Mouse (Mus musculus): Measurements from ENCODE around the gene Tbck. TPM values are rescaled to one million over a fixed set of nuclear protein-coding genes. Genes with fewer than 3 reads are reported as not detected.

Tbck gene
- polyA plus RNA-seq, 1 experiment = 4.7 TPM

- H3K4me1 ChIP-seq (replicated peaks; ENCODE audit: control insufficient read depth, insufficient read depth, low read length) = no peaks in the 10 kb centered on the region
- no peak for DNase-seq
- H3K27me3 ChIP-seq (ENCODE audit: control insufficient read depth, insufficient read depth, low read length) = no peaks in the 10 kb centered on the region
- 89% methylated on average over 1 of the region's 1 CpGs for WGBS
- H3K4me3 ChIP-seq (ENCODE audit: control insufficient read depth, insufficient read depth, low read length) = no peak overlapping the region
- no peak overlapping the region for H3K27ac ChIP-seq (ENCODE audit: control insufficient read depth, insufficient read depth, low read length)
- TF ChIP-seq CTCF (IDR thresholded peaks at IDR 0.05; ENCODE audit: borderline replicate concordance, control insufficient read depth, extremely low read depth, insufficient read depth, low read length, poor library complexity) = no peak
- TF ChIP-seq POLR2A (IDR thresholded peaks at IDR 0.05; ENCODE audit: control insufficient read depth, extremely low read depth, insufficient read depth, low read length, poor library complexity) = no peak
- peaks cover 5% of the 10 kb centered on the region for H3K36me3 ChIP-seq (ENCODE audit: control insufficient read depth, insufficient read depth, low read length)
Measured at GRCm38 (mm10) chr3:132800196-132800595, 116.3 kb downstream of the Tbck start.

GRCm38 (mm10) chr3:132801910-132802309 is 118.0 kb downstream of the Tbck start:
- WGBS = 82% methylated on average over 3 of the region's 3 CpGs

DNA sequence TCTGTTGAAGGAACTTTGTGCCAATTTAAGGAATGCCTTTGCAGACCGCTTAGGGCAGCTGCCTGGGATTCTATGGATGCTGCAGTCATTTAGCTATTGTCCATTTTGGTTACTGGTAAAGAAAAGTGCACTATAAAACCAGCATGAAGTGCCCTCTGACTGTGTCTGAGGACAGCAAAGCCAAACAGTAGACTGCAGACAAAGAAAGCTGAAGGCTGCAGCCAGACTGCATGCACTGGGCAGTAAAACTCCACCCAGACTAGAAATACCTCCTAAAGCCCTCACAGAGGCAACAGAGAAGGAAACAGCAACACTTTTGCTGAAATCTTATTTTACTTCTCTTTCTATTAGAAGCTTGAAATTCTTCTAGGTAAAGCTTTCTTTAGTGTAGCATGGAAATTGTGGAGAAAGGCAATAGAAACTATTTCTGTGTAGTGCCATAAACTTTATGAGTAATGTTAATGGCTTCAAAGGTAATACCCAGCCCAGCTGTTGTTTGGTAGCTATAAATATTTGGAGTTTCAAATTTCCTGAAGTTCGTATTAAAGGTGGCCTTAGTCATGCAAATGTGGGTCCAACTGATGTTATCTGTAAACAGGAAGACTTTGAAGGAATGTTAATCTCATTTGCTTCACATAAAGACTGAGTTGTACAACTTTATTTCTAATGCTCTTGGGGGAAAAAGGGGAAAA is 124.1 kb downstream of the Tbck start:
- H3K36me3 ChIP-seq (ENCODE audit: control insufficient read depth, insufficient read depth, low read length) = peaks cover 3% of the 10 kb centered on the region
- H3K27ac ChIP-seq (ENCODE audit: control insufficient read depth, insufficient read depth, low read length) = no peak overlapping the region
- H3K4me1 ChIP-seq (replicated peaks; ENCODE audit: control insufficient read depth, insufficient read depth, low read length) = no peaks in the 10 kb centered on the region
- DNase-seq = no peak
- WGBS = 78% methylated on average over 2 of the region's 2 CpGs
- no peak overlapping the region for H3K4me3 ChIP-seq (ENCODE audit: control insufficient read depth, insufficient read depth, low read length)
- no peaks in the 10 kb centered on the region for H3K27me3 ChIP-seq (ENCODE audit: control insufficient read depth, insufficient read depth, low read length)
- TF ChIP-seq POLR2A (IDR thresholded peaks at IDR 0.05; ENCODE audit: control insufficient read depth, extremely low read depth, insufficient read depth, low read length, poor library complexity) = no peak
- no peak for TF ChIP-seq CTCF (IDR thresholded peaks at IDR 0.05; ENCODE audit: borderline replicate concordance, control insufficient read depth, extremely low read depth, insufficient read depth, low read length, poor library complexity)

More at GRCm38 (mm10) chr3:132801910-132802309, 118.0 kb downstream of the Tbck start:
- Histone ChIP-seq H3K36me3 (ENCODE audit: control insufficient read depth, insufficient read depth, low read length) (peaks cover 5% of the 10 kb centered on the region), H3K4me3 (ENCODE audit: control insufficient read depth, insufficient read depth, low read length) (no peak overlapping the region), H3K4me1 (replicated peaks; ENCODE audit: control insufficient read depth, insufficient read depth, low read length) (no peaks in the 10 kb centered on the region), H3K27ac (ENCODE audit: control insufficient read depth, insufficient read depth, low read length) (no peak overlapping the region), H3K27me3 (ENCODE audit: control insufficient read depth, insufficient read depth, low read length) (no peaks in the 10 kb centered on the region)
- no peak for DNase-seq
- no peak for TF ChIP-seq POLR2A (IDR thresholded peaks at IDR 0.05; ENCODE audit: control insufficient read depth, extremely low read depth, insufficient read depth, low read length, poor library complexity)
- TF ChIP-seq CTCF (IDR thresholded peaks at IDR 0.05; ENCODE audit: borderline replicate concordance, control insufficient read depth, extremely low read depth, insufficient read depth, low read length, poor library complexity) = no peak

- DNase-seq = no peak
- Histone ChIP-seq H3K4me3 (ENCODE audit: control insufficient read depth, insufficient read depth, low read length) (no peak overlapping the region), H3K27ac (ENCODE audit: control insufficient read depth, insufficient read depth, low read length) (no peak overlapping the region), H3K36me3 (ENCODE audit: control insufficient read depth, insufficient read depth, low read length) (no peaks in the 10 kb centered on the region), H3K4me1 (replicated peaks; ENCODE audit: control insufficient read depth, insufficient read depth, low read length) (no peaks in the 10 kb centered on the region), H3K27me3 (ENCODE audit: control insufficient read depth, insufficient read depth, low read length) (no peaks in the 10 kb centered on the region)
- 99% methylated on average over 3 of the region's 3 CpGs for WGBS
- TF ChIP-seq CTCF (IDR thresholded peaks at IDR 0.05; ENCODE audit: borderline replicate concordance, control insufficient read depth, extremely low read depth, insufficient read depth, low read length, poor library complexity) = no peak
- no peak for TF ChIP-seq POLR2A (IDR thresholded peaks at IDR 0.05; ENCODE audit: control insufficient read depth, extremely low read depth, insufficient read depth, low read length, poor library complexity)
Measured at GRCm38 (mm10) chr3:132808951-132809350, 125.0 kb downstream of the Tbck start.

- H3K4me3 ChIP-seq (ENCODE audit: control insufficient read depth, insufficient read depth, low read length) = no peak overlapping the region
- H3K4me1 ChIP-seq (replicated peaks; ENCODE audit: control insufficient read depth, insufficient read depth, low read length) = no peaks in the 10 kb centered on the region
- no peak for DNase-seq
- 91% methylated on average over 5 of the region's 5 CpGs for WGBS
- H3K27ac ChIP-seq (ENCODE audit: control insufficient read depth, insufficient read depth, low read length) = no peak overlapping the region
- no peak for TF ChIP-seq CTCF (IDR thresholded peaks at IDR 0.05; ENCODE audit: borderline replicate concordance, control insufficient read depth, extremely low read depth, insufficient read depth, low read length, poor library complexity)
- no peak for TF ChIP-seq POLR2A (IDR thresholded peaks at IDR 0.05; ENCODE audit: control insufficient read depth, extremely low read depth, insufficient read depth, low read length, poor library complexity)
- no peaks in the 10 kb centered on the region for H3K36me3 ChIP-seq (ENCODE audit: control insufficient read depth, insufficient read depth, low read length)
- H3K27me3 ChIP-seq (ENCODE audit: control insufficient read depth, insufficient read depth, low read length) = no peaks in the 10 kb centered on the region
Measured at GRCm38 (mm10) chr3:132811791-132812190, 127.8 kb downstream of the Tbck start.

- no peak overlapping the region for H3K27ac ChIP-seq (ENCODE audit: control insufficient read depth, insufficient read depth, low read length)
- no peaks in the 10 kb centered on the region for H3K36me3 ChIP-seq (ENCODE audit: control insufficient read depth, insufficient read depth, low read length)
- 63% methylated on average over 5 of the region's 5 CpGs for WGBS
- H3K27me3 ChIP-seq (ENCODE audit: control insufficient read depth, insufficient read depth, low read length) = no peaks in the 10 kb centered on the region
- no peaks in the 10 kb centered on the region for H3K4me1 ChIP-seq (replicated peaks; ENCODE audit: control insufficient read depth, insufficient read depth, low read length)
- no peak for TF ChIP-seq CTCF (IDR thresholded peaks at IDR 0.05; ENCODE audit: borderline replicate concordance, control insufficient read depth, extremely low read depth, insufficient read depth, low read length, poor library complexity)
- no peak for TF ChIP-seq POLR2A (IDR thresholded peaks at IDR 0.05; ENCODE audit: control insufficient read depth, extremely low read depth, insufficient read depth, low read length, poor library complexity)
- H3K4me3 ChIP-seq (ENCODE audit: control insufficient read depth, insufficient read depth, low read length) = no peak overlapping the region
- DNase-seq = no peak
Measured at GRCm38 (mm10) chr3:132812356-132812755, 128.4 kb downstream of the Tbck start.

All from thymus, adult 2 months (tissue).